Mouse (Mus musculus): ENCODE measurements around the gene Tcf7l2. TPM values are rescaled to one million over a fixed set of nuclear protein-coding genes. Genes with fewer than 3 reads are reported as not detected.

Tcf7l2 gene
- polyA plus RNA-seq, 1 experiment from 2014 or later: 48.2 TPM

DNA sequence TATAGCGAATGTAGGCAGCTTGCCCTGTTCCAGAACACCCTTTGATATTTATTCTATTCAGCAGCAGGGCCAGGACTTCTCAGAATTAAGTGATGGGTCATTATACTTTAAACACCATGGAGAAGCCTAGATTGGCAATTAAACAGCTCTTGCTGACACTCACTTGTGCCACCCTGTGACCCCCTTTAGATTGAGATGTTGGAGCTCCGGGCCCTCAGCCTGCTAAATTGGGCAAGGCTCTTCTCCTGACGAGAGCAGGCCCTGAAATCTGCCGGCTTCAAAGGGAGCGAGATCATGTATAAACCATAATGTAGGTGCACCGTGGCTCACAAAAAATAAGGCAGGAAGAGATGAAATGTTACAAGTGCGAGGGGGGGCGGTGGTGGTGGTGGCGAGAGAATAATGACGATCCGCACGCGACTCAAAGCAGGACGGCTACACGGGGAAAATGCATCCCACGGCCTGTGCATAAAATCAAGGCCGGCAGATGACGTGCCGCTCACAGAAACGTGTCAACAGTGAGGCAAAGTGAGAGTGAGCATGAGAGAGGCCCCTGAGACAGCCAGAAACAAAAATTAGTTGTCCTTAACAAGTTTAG is 173.1 kb downstream of the Tcf7l2 start:
- H3K4me1 ChIP-seq (replicated peaks): no peaks in the 10 kb centered on the region
- H3K4me3 ChIP-seq: no peak overlapping the region
- no peaks in the 10 kb centered on the region for H3K27me3 ChIP-seq
- ATAC-seq (replicated peaks; ENCODE audit: insufficient number of reproducible peaks, insufficient read depth, low FRiP score, low read depth): no peak
- no peak overlapping the region for H3K27ac ChIP-seq
- H3K36me3 ChIP-seq: peaks cover 49% of the 10 kb centered on the region
- no peak overlapping the region for H3K9ac ChIP-seq
- H3K9me3 ChIP-seq (replicated peaks): no peaks in the 10 kb centered on the region
- H3K4me2 ChIP-seq: no peak overlapping the region
- 80% methylated on average over 20 of the region's 20 CpGs for WGBS

DNA sequence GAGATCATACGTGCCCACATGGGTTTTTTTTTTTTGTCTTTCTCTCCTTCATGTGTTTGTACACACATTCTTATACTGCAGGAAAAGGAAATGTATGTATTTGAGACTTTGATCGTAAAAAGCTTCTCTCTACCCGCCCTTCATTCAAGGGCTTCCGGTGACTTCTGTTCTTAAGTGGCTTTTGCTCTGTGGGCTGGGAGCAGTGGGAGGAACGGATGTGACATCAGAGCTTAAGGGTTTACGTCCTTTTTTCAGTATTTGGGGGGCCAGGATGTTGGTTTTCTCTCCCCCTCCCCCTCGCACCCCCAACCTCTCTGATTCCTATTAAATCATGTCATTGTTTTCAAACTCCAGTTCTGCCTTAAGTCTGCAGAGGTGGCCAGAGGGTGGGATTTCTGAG is 173.9 kb downstream of the Tcf7l2 start:
- no peak overlapping the region for H3K4me2 ChIP-seq
- 67% methylated on average over 7 of the region's 7 CpGs for WGBS
- peaks cover 50% of the 10 kb centered on the region for H3K36me3 ChIP-seq
- H3K4me1 ChIP-seq (replicated peaks): no peaks in the 10 kb centered on the region
- ATAC-seq (replicated peaks; ENCODE audit: insufficient number of reproducible peaks, insufficient read depth, low FRiP score, low read depth): no peak
- no peak overlapping the region for H3K27ac ChIP-seq
- H3K4me3 ChIP-seq: no peak overlapping the region
- no peaks in the 10 kb centered on the region for H3K27me3 ChIP-seq
- no peak overlapping the region for H3K9ac ChIP-seq
- no peaks in the 10 kb centered on the region for H3K9me3 ChIP-seq (replicated peaks)

DNA sequence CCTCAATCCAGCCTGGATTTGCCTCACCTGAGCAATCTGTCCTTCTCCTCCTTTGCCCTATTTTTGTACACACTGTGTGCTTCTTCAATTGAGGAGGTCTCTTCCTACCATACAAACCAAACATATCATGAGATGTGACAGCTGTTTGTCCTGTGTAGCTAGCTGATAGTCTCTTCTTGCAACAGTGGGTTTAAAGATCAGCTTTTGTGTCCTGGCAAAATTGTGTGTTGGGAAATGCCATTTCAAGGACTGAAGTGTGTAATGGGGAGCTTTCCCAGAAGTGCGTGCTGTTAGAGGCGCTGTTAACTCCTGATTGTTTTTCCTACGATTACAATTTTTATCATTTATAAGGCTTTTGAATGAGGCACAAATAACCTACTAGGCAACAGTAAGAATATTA is 174.6 kb downstream of the Tcf7l2 start:
- ATAC-seq (replicated peaks; ENCODE audit: insufficient number of reproducible peaks, insufficient read depth, low FRiP score, low read depth): no peak
- H3K9me3 ChIP-seq (replicated peaks): no peaks in the 10 kb centered on the region
- H3K9ac ChIP-seq: no peak overlapping the region
- no peak overlapping the region for H3K27ac ChIP-seq
- no peak overlapping the region for H3K4me3 ChIP-seq
- H3K36me3 ChIP-seq: peaks cover 50% of the 10 kb centered on the region
- no peak overlapping the region for H3K4me2 ChIP-seq
- no peaks in the 10 kb centered on the region for H3K27me3 ChIP-seq
- 88% methylated on average over 3 of the region's 3 CpGs for WGBS
- no peaks in the 10 kb centered on the region for H3K4me1 ChIP-seq (replicated peaks)

DNA sequence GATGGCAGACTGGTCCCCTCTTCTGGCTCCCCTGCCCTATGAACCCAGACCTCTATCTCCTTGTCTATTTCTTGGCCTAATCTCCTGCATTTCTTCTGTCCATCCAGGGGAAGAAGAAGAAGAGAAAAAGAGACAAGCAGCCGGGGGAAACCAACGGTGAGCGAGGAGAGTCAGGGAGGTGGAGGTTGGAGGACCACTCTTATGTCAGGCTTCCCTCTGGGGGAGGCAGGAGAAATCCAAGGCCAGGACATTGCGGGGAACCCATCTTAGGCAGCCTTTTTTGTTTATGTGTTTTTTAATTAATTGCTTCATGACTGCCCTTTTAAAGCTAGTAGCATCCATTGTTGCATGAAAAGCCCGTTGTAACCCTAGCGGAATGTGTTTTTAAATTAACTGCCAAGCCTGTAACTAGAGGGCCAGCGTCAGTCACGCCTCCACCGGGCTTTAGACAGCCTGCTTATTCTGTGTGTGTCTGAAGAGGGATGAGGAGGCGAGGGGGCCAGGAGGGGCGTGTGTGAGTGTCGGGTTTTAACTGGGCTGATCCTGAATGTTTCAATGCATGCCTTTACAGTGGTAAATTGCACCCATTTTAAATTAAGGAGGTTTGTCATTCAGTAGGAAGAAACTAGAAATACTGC is 182.3 kb downstream of the Tcf7l2 start:
- no peaks in the 10 kb centered on the region for H3K9me3 ChIP-seq (replicated peaks)
- peaks cover 46% of the 10 kb centered on the region for H3K36me3 ChIP-seq
- H3K27ac ChIP-seq: no peak overlapping the region
- ATAC-seq (replicated peaks; ENCODE audit: insufficient number of reproducible peaks, insufficient read depth, low FRiP score, low read depth): no peak
- H3K27me3 ChIP-seq: no peaks in the 10 kb centered on the region
- H3K4me3 ChIP-seq: no peak overlapping the region
- no peak overlapping the region for H3K4me2 ChIP-seq
- 0 out of 2 replicates have a peak, but pooled peaks cover 3% of the 10 kb centered on the region for H3K4me1 ChIP-seq (replicated peaks)
- 58% methylated on average over 12 of the region's 12 CpGs for WGBS
- no peak overlapping the region for H3K9ac ChIP-seq

DNA sequence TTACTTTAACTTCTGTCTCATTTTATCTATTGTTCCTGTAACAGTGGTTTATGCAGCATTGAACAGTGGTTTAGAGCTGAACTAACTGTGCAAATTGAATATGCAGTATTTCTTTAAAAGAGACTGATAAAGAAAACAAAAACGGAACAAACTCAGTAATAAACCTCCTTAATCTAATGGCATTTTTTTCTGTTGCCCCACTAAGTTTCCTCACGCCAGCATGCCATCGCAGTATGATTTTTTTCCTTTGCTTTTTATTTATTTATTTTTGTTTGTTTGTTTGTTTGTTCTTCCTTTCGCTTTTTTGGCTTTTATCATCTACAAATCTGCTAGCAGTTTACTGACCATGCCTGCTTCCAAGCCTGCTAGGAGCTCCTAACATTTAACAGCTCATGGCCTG is 183.2 kb downstream of the Tcf7l2 start:
- Histone ChIP-seq H3K9ac (no peak overlapping the region), H3K9me3 (replicated peaks) (no peaks in the 10 kb centered on the region), H3K4me3 (no peak overlapping the region), H3K27ac (no peak overlapping the region), H3K27me3 (no peaks in the 10 kb centered on the region), H3K36me3 (peaks cover 37% of the 10 kb centered on the region), H3K4me1 (replicated peaks) (0 out of 2 replicates have a peak, but pooled peaks cover 3% of the 10 kb centered on the region), H3K4me2 (no peak overlapping the region)
- WGBS: 82% methylated on average over 4 of the region's 4 CpGs
- ATAC-seq (replicated peaks; ENCODE audit: insufficient number of reproducible peaks, insufficient read depth, low FRiP score, low read depth): no peak

DNA sequence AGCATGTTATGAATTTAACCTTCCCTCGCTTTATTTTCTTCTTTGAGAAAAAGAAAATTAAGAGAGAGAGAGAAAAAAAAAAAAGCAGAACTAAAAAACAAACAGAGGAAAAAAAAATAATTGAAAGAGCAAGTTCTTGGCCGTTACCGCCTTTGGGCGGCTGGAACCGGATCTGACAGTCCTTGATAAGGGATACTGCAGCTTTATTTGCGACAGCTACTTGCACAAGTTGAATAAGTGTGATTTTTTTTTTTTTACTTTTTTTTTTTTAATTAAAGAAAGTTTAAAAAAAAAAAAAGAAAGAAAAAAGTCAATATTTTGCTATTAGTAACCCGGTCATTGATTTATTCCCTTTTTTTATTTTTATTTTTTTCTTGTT is 183.8 kb downstream of the Tcf7l2 start:
- Histone ChIP-seq H3K9me3 (replicated peaks) (no peaks in the 10 kb centered on the region), H3K27me3 (no peaks in the 10 kb centered on the region), H3K4me2 (no peak overlapping the region), H3K4me3 (no peak overlapping the region), H3K27ac (no peak overlapping the region), H3K36me3 (peaks cover 31% of the 10 kb centered on the region), H3K9ac (no peak overlapping the region), H3K4me1 (replicated peaks) (0 out of 2 replicates have a peak, but pooled peaks cover 3% of the 10 kb centered on the region)
- WGBS: 64% methylated on average over 7 of the region's 7 CpGs
- no peak for ATAC-seq (replicated peaks; ENCODE audit: insufficient number of reproducible peaks, insufficient read depth, low FRiP score, low read depth)

DNA sequence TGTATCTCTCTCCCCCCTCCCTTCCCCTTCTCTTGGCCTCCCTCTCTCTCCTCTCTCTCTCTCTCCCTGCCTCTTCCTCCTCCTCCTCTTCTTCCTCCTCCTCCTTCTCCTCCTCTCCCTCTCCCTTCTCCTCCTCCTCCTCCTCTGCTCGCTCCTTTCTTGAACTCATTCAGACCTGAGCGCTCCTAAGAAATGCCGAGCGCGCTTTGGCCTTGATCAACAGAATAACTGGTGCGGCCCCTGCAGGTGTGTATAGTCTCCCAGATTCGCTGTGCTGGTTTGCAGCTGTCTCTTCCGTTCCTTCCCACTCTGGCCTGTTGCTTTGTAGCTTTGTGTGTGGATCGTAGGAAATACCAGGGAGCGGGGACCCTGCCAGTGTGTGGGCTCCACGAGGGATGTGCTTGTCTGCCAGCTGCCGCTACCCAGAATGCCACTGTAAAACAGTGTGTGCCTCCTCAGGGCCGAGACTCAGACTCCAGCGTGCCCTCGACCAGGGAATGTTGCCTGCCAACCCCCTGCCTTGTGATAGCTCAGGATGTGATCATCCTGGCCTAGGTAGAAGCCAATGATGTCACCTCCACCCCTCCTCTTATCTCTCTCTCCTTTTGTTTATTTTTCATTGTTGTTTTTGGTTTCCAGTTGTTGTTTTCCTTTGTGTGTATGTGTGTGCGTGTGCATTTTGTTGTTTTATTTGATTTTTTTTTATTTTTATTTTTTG is 184.3 kb downstream of the Tcf7l2 start:
- no peak overlapping the region for H3K27ac ChIP-seq
- H3K36me3 ChIP-seq: peaks cover 26% of the 10 kb centered on the region
- 75% methylated on average over 16 of the region's 16 CpGs for WGBS

DNA sequence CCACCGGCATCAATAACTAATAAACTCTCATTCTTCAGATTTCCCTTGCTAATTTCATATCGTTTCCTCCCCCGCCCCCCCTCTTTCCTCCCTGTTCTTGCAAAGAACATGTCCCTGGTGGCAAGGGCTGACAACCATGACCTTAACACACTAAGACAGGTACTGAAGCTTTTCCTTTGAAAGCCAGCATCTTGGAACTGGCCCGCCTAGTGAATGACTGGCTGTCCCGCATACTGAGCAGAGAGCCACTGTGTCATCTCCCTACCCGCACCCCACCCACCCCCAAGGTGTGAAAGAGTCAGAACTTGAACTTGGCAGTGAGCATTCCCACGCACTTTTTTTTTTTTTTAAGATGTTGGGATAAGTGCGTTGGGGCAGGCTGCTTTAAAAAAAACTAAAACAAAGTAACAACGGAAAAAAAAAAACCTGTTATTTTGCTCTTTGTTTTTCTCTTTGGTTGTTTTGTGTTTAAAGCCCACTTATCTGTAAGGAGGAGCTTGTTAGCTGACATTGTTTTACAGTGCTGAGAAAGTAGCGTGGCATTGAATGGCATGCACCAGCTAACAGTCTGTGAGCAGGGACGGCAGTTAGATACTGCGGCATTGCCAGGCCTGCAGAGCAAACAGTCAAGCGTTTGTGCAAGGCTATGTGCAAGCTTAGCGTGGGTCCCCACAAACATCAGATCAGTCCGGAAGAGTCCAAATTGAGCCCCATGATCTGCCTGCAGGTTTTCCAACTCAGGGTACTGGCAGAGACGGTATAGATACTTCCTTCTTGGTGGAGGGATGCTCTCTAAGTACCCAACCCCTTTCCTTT is 185.4 kb downstream of the Tcf7l2 start:
- H3K27ac ChIP-seq: no peak overlapping the region
- H3K4me3 ChIP-seq: no peak overlapping the region
- no peak overlapping the region for H3K9ac ChIP-seq
- H3K36me3 ChIP-seq: peaks cover 21% of the 10 kb centered on the region
- no peak overlapping the region for H3K4me2 ChIP-seq
- 85% methylated on average over 16 of the region's 16 CpGs for WGBS
- no peak for ATAC-seq (replicated peaks; ENCODE audit: insufficient number of reproducible peaks, insufficient read depth, low FRiP score, low read depth)
- no peaks in the 10 kb centered on the region for H3K27me3 ChIP-seq
- no peaks in the 10 kb centered on the region for H3K9me3 ChIP-seq (replicated peaks)
- 0 out of 2 replicates have a peak, but pooled peaks cover 3% of the 10 kb centered on the region for H3K4me1 ChIP-seq (replicated peaks)

More for the DNA sequence above, 184.3 kb downstream of the Tcf7l2 start:
- H3K4me2 ChIP-seq: no peak overlapping the region
- H3K4me1 ChIP-seq (replicated peaks): 0 out of 2 replicates have a peak, but pooled peaks cover 3% of the 10 kb centered on the region
- no peak overlapping the region for H3K9ac ChIP-seq
- no peaks in the 10 kb centered on the region for H3K27me3 ChIP-seq
- no peak overlapping the region for H3K4me3 ChIP-seq
- ATAC-seq (replicated peaks; ENCODE audit: insufficient number of reproducible peaks, insufficient read depth, low FRiP score, low read depth): no peak
- no peaks in the 10 kb centered on the region for H3K9me3 ChIP-seq (replicated peaks)

DNA sequence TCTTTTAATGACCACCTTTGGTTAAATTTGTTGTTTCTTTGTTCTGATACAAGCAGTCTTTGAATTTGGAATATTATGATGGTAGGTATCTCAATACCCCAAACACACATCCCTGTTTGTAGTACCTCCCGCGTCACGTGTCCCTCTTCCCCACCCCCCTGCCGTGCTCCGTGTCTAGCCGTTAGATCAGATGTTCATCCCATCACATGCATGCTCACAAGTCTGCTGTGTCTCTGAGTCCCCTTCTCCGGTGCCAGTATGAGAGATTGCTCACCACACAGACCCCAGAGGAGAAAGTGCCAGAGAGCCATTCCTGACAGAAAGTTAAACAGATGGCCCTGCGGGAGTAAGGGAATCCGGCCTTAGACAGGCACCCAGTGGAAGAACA is 186.0 kb downstream of the Tcf7l2 start:
- H3K36me3 ChIP-seq: peaks cover 19% of the 10 kb centered on the region
- ATAC-seq (replicated peaks; ENCODE audit: insufficient number of reproducible peaks, insufficient read depth, low FRiP score, low read depth): no peak

DNA sequence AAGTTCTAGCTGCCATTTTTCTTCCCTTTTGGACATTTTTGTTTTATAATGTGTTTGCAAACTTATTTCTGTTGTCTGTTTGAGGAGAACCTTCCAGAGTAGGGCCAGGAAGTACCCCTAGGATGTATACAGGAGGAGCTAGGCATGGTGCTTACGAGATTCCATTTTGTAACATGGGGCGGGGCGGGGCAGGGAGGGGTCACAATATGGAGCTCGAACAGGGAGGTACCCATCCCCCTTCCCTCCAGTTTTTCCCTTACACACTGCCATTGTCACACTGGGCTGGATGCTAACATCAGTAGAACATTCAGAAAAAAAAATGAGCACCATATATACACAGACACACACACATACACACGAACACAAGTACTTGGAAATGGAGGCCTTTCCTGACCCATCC is 187.1 kb downstream of the Tcf7l2 start:
- Histone ChIP-seq H3K4me1 (replicated peaks) (0 out of 2 replicates have a peak, but pooled peaks cover 3% of the 10 kb centered on the region), H3K9me3 (replicated peaks) (no peaks in the 10 kb centered on the region), H3K9ac (no peak overlapping the region), H3K27me3 (no peaks in the 10 kb centered on the region), H3K4me2 (no peak overlapping the region), H3K27ac (no peak overlapping the region), H3K36me3 (peaks cover 16% of the 10 kb centered on the region), H3K4me3 (no peak overlapping the region)
- ATAC-seq (replicated peaks; ENCODE audit: insufficient number of reproducible peaks, insufficient read depth, low FRiP score, low read depth): no peak
- WGBS: 95% methylated on average over 5 of the region's 5 CpGs

More for the DNA sequence above, 186.0 kb downstream of the Tcf7l2 start:
- no peak overlapping the region for H3K4me2 ChIP-seq
- 82% methylated on average over 9 of the region's 9 CpGs for WGBS
- H3K9ac ChIP-seq: no peak overlapping the region
- no peaks in the 10 kb centered on the region for H3K9me3 ChIP-seq (replicated peaks)
- no peak overlapping the region for H3K27ac ChIP-seq
- 0 out of 2 replicates have a peak, but pooled peaks cover 3% of the 10 kb centered on the region for H3K4me1 ChIP-seq (replicated peaks)
- no peaks in the 10 kb centered on the region for H3K27me3 ChIP-seq
- no peak overlapping the region for H3K4me3 ChIP-seq

DNA sequence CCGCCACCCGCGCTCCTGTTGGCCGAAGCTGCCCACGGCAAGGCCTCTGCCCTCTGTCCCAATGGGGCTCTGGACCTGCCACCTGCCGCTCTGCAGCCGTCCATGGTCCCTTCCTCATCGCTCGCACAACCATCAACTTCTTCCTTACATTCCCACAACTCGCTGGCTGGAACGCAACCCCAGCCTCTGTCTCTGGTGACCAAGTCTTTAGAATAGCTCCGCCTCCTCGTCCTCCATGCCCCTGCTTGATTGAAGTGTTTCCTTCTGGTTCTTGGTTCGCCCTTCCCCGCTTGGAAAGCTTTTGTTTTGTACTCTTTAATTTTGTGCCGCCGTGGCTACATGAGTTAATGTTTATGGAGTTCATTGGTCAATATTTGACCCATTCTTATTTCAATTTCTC is 190.0 kb downstream of the Tcf7l2 start:
- H3K9me3 ChIP-seq (replicated peaks): no peaks in the 10 kb centered on the region
- 96% methylated on average over 17 of the region's 17 CpGs for WGBS
- no peaks in the 10 kb centered on the region for H3K27me3 ChIP-seq
- ATAC-seq (replicated peaks; ENCODE audit: insufficient number of reproducible peaks, insufficient read depth, low FRiP score, low read depth): no peak
- no peak overlapping the region for H3K4me3 ChIP-seq
- peaks cover 9% of the 10 kb centered on the region; the same call in 1 of the 2 replicates for H3K36me3 ChIP-seq
- no peak overlapping the region for H3K9ac ChIP-seq
- peaks cover 10% of the 10 kb centered on the region; the same call in 1 of the 2 replicates for H3K4me1 ChIP-seq (replicated peaks)
- H3K27ac ChIP-seq: no peak overlapping the region
- no peak overlapping the region for H3K4me2 ChIP-seq

All from heart, embryonic 15.5 days (tissue).